Mouse (Mus musculus): ENCODE results near the gene Arpc5.

Arpc5 gene

GRCm38 (mm10) chr1:152810533-152811439 is 44.4 kb downstream of the Arpc5 start:
- DNase-seq (ENCODE audit: low spot score in 2 of 2) = no peak

- DNase-seq (ENCODE audit: low spot score in 2 of 2) = no peak
Observed at GRCm38 (mm10) chr1:152815265-152815701, 48.9 kb downstream of the Arpc5 start.

GRCm38 (mm10) chr1:152817027-152817769 is 50.9 kb downstream of the Arpc5 start:
- DNase-seq (ENCODE audit: low spot score in 2 of 2) = no peak

- no peak for DNase-seq (ENCODE audit: low spot score in 2 of 2)
Observed at GRCm38 (mm10) chr1:152817794-152818193, 51.5 kb downstream of the Arpc5 start.

- DNase-seq (ENCODE audit: low spot score in 2 of 2) = no peak
Observed at GRCm38 (mm10) chr1:152819558-152819957, 53.2 kb downstream of the Arpc5 start.

- DNase-seq (ENCODE audit: low spot score in 2 of 2) = no peak
Observed at GRCm38 (mm10) chr1:152820911-152821695, 54.8 kb downstream of the Arpc5 start.

- no peak for DNase-seq (ENCODE audit: low spot score in 2 of 2)
Observed at GRCm38 (mm10) chr1:152821746-152822145, 55.4 kb downstream of the Arpc5 start.

GRCm38 (mm10) chr1:152824206-152824605 is 57.9 kb downstream of the Arpc5 start:
- no peak for DNase-seq (ENCODE audit: low spot score in 2 of 2)

All from frontal cortex, postnatal 14 days (tissue).